Mouse (Mus musculus) hindbrain, embryonic 12.5 days (tissue): ENCODE results near the gene Ppp1r16b. TPM values are rescaled to one million over a fixed set of nuclear protein-coding genes. Genes with fewer than 3 reads are reported as not detected.
A peak's percentile ranks its signal among the peaks of the same experiment; 100 is the strongest.

Experiments used
- ATAC-seq: fragments of 200-750 bp; cut with Nextera tagmentation; 2 replicates; pipeline ENCODE4 v1.8.0; 2017; ENCODE audit warnings: moderate TSS enrichment; ENCODE audit not compliant: low FRiP score
- H3K27ac ChIP-seq: fragments of 300-500 bp; sonication (generic); 2 replicates; pipeline ENCODE4 v1.5.1; 2016; ENCODE audit warnings: mild to moderate bottlenecking
- H3K27me3 ChIP-seq: fragments of 300-500 bp; sonication (generic); 2 replicates; pipeline ENCODE4 v1.6.1; 2016; ENCODE audit warnings: mild to moderate bottlenecking
- H3K36me3 ChIP-seq: fragments of 300-500 bp; sonication (generic); 2 replicates; pipeline ENCODE4 v1.6.1; 2016; ENCODE audit warnings: mild to moderate bottlenecking
- H3K4me1 ChIP-seq: fragments of 300-500 bp; sonication (generic); 2 replicates; pipeline ENCODE4 v1.6.1; 2016
- H3K4me2 ChIP-seq: fragments of 300-500 bp; sonication (generic); replicated peaks from 2 replicates; pipeline ENCODE4 v1.6.1; 2016; ENCODE audit warnings: mild to moderate bottlenecking
- H3K4me3 ChIP-seq: fragments of 300-500 bp; sonication (generic); 2 replicates; pipeline ENCODE4 v1.5.1; 2016; ENCODE audit warnings: mild to moderate bottlenecking
- H3K9ac ChIP-seq: fragments of 300-500 bp; sonication (generic); 2 replicates; pipeline ENCODE4 v1.6.1; 2016; ENCODE audit warnings: mild to moderate bottlenecking, moderate library complexity
- H3K9me3 ChIP-seq: fragments of 300-500 bp; sonication (generic); replicated peaks from 2 replicates; pipeline ENCODE4 v1.6.1; 2016; ENCODE audit warnings: mild to moderate bottlenecking
- WGBS: fragments of 180-500 bp; shearing (Covaris S2); methylation state at CpG from one replicate; pipeline ENCODE4 v1.1.7; 2016; 5-methylcytosine and 5-hydroxymethylcytosine counted together
- polyA plus RNA-seq: library from polyadenylated mRNA; unstranded; fragments of >200 nt; fragmentation: Nextera tagmentation; extraction: Ambion mirVana; gene quantifications from 2 replicates; pipeline ENCODE4 v1.2.1, GENCODE M21; 2016

Gene Ppp1r16b
- polyA plus RNA-seq, 1 experiment from 2014 or later = 3.7 TPM

GRCm38 (mm10) chr2:158682344-158683037, 17.3 kb downstream of the Ppp1r16b start:
- peaks cover 18% of the 10 kb centered on the region for H3K4me1 ChIP-seq
- H3K36me3 ChIP-seq = no peaks in the 10 kb centered on the region
- no peaks in the 10 kb centered on the region for H3K9me3 ChIP-seq
- no peak overlapping the region for H3K27ac ChIP-seq
- H3K4me2 ChIP-seq = no peak overlapping the region
- H3K9ac ChIP-seq = no peak overlapping the region
- ATAC-seq = no peak
- H3K4me3 ChIP-seq = no peak overlapping the region
- H3K27me3 ChIP-seq = no peaks in the 10 kb centered on the region
- WGBS = 52% methylated on average over 11 of the region's 11 CpGs

DNA sequence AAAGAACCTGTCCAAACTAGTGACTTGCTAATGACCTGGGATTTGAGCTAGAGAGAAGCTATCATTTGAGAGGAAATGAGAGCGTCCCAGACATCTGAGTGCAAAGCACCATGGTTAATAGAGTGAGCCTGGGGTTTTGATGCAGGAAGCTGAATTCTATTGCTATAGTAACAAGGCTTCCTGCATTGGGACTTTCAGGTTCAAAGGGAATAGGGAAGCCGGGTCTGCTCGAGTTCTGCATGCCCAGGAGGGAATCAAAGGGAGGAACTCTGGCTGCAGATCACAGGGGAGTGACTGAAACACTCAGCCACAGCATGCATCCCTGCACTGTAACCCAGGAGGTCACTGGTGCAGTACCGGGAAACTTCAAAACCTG, 17.8 kb downstream of the Ppp1r16b start:
- H3K4me3 ChIP-seq = no peak overlapping the region
- peaks cover 23% of the 10 kb centered on the region for H3K4me1 ChIP-seq
- H3K4me2 ChIP-seq = no peak overlapping the region
- H3K27ac ChIP-seq = no peak overlapping the region
- no peaks in the 10 kb centered on the region for H3K27me3 ChIP-seq
- ATAC-seq = no peak
- H3K36me3 ChIP-seq = no peaks in the 10 kb centered on the region
- WGBS = 13% methylated on average over 4 of the region's 4 CpGs
- no peaks in the 10 kb centered on the region for H3K9me3 ChIP-seq
- no peak overlapping the region for H3K9ac ChIP-seq

- H3K27me3 ChIP-seq = no peaks in the 10 kb centered on the region
- no peak overlapping the region for H3K9ac ChIP-seq
- no peak overlapping the region for H3K27ac ChIP-seq
- no peak for ATAC-seq
- H3K4me1 ChIP-seq = peaks cover 25% of the 10 kb centered on the region
- H3K4me3 ChIP-seq = no peak overlapping the region
- 58% methylated on average over 9 of the region's 9 CpGs for WGBS
- no peaks in the 10 kb centered on the region for H3K36me3 ChIP-seq
- H3K9me3 ChIP-seq = no peaks in the 10 kb centered on the region
- H3K4me2 ChIP-seq = no peak overlapping the region
These were observed 19.1 kb downstream of the Ppp1r16b start for GRCm38 (mm10) chr2:158684247-158684843.

GRCm38 (mm10) chr2:158684910-158685309, 19.7 kb downstream of the Ppp1r16b start:
- H3K36me3 ChIP-seq = no peaks in the 10 kb centered on the region
- H3K27me3 ChIP-seq = no peaks in the 10 kb centered on the region
- WGBS = 84% methylated on average over 3 of the region's 3 CpGs
- no peaks in the 10 kb centered on the region for H3K9me3 ChIP-seq
- H3K4me2 ChIP-seq = no peak overlapping the region
- no peak overlapping the region for H3K9ac ChIP-seq
- H3K27ac ChIP-seq = no peak overlapping the region
- no peak overlapping the region for H3K4me3 ChIP-seq
- peaks cover 31% of the 10 kb centered on the region for H3K4me1 ChIP-seq
- no peak for ATAC-seq

DNA sequence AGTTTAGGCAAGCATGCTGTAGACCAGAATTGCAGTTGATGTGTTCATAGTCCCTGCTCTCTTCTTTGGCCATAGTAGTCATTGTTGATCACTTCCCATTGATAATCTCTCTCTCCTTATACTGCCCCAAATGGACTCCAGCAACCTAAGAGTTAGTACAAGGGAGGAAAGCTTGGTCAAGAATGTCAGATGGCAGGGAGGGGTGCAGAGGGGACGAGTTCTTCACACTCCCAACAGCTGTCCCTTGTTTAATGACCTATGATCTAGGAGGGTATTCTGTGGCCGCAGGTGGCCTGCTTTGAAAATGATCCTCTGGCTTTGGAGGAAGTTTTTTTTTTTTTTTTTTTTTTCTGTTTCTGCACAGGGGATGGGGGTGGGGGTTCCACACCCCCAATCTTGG, 21.2 kb downstream of the Ppp1r16b start:
- no peak overlapping the region for H3K4me3 ChIP-seq

DNA sequence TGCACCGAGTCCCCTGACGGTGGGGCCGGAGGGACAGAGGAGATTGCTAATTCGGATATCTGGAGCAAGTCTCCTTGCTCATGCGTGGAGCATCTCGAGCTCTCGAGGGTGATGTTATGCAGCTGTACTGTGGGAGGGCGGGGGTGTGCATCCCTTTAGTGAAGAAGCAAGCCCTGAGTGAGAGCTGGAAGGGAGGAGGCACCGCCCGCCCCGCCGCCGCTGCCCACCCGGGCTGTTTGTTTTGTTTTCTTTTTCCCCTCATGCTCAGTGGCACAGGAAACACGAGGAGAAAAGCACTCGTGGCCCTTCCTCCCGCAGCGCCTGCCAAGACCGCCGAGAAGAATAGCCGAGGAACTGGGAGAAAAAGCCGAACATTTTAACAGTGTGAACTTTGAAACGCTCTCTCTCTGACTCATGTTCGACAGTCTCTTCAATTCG, 22.6 kb downstream of the Ppp1r16b start:
- Histone ChIP-seq H3K27me3 (no peaks in the 10 kb centered on the region), H3K9me3 (no peaks in the 10 kb centered on the region), H3K36me3 (no peaks in the 10 kb centered on the region), H3K4me3 (no peak overlapping the region), H3K4me1 (peaks cover 19% of the 10 kb centered on the region), H3K27ac (no peak overlapping the region), H3K9ac (no peak overlapping the region), H3K4me2 (no peak overlapping the region)
- WGBS = 53% methylated on average over 25 of the region's 25 CpGs
- ATAC-seq = no peak

More for the DNA sequence above, 21.2 kb downstream of the Ppp1r16b start:
- H3K36me3 ChIP-seq = no peaks in the 10 kb centered on the region
- H3K9ac ChIP-seq = no peak overlapping the region
- no peak overlapping the region for H3K4me2 ChIP-seq
- no peaks in the 10 kb centered on the region for H3K9me3 ChIP-seq
- H3K4me1 ChIP-seq = peaks cover 30% of the 10 kb centered on the region
- 51% methylated on average over 2 of the region's 2 CpGs for WGBS
- H3K27ac ChIP-seq = no peak overlapping the region
- no peak for ATAC-seq
- no peaks in the 10 kb centered on the region for H3K27me3 ChIP-seq

GRCm38 (mm10) chr2:158689060-158689459, 23.9 kb downstream of the Ppp1r16b start:
- Histone ChIP-seq H3K27ac (no peak overlapping the region), H3K4me3 (no peak overlapping the region), H3K4me2 (no peak overlapping the region), H3K36me3 (no peaks in the 10 kb centered on the region), H3K4me1 (peaks cover 14% of the 10 kb centered on the region), H3K9ac (no peak overlapping the region), H3K27me3 (no peaks in the 10 kb centered on the region), H3K9me3 (no peaks in the 10 kb centered on the region)
- ATAC-seq = no peak
- 91% methylated on average over 5 of the region's 5 CpGs for WGBS

DNA sequence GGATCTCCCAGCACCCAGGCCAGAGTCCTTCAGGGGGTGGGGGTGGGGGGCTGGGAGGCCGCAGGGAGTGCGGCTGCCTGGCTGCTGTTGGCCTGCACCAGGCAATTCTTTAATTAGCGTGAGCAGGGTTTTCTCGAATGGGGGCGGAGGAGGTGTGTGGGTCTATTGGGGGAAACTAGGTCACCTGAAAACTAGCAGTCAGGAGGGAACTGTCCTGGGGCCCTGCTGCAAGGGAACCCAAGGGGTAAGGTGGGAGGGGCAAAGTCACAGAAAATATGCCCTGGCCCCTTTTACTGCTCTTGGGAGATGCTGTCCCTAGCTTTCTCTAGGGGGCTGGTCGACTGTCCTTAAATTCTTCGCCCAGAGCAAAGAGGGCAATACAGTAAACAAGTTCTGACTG, 24.4 kb downstream of the Ppp1r16b start:
- WGBS = 50% methylated on average over 7 of the region's 7 CpGs
- H3K9ac ChIP-seq = 0 out of 2 replicates have a peak overlapping the region, but pooled peaks have one; percentile 18
- H3K9me3 ChIP-seq = no peaks in the 10 kb centered on the region
- no peak for ATAC-seq
- no peaks in the 10 kb centered on the region for H3K36me3 ChIP-seq
- no peak overlapping the region for H3K4me2 ChIP-seq
- no peak overlapping the region for H3K27ac ChIP-seq
- H3K4me1 ChIP-seq = peaks cover 14% of the 10 kb centered on the region
- no peak overlapping the region for H3K4me3 ChIP-seq
- no peaks in the 10 kb centered on the region for H3K27me3 ChIP-seq

GRCm38 (mm10) chr2:158690116-158690515, 24.9 kb downstream of the Ppp1r16b start:
- no peak overlapping the region for H3K9ac ChIP-seq
- no peaks in the 10 kb centered on the region for H3K9me3 ChIP-seq
- H3K4me2 ChIP-seq = no peak overlapping the region
- WGBS = 68% methylated on average over 8 of the region's 8 CpGs
- H3K27me3 ChIP-seq = no peaks in the 10 kb centered on the region
- H3K4me1 ChIP-seq = peaks cover 14% of the 10 kb centered on the region
- H3K36me3 ChIP-seq = no peaks in the 10 kb centered on the region
- no peak for ATAC-seq
- H3K4me3 ChIP-seq = no peak overlapping the region
- no peak overlapping the region for H3K27ac ChIP-seq

DNA sequence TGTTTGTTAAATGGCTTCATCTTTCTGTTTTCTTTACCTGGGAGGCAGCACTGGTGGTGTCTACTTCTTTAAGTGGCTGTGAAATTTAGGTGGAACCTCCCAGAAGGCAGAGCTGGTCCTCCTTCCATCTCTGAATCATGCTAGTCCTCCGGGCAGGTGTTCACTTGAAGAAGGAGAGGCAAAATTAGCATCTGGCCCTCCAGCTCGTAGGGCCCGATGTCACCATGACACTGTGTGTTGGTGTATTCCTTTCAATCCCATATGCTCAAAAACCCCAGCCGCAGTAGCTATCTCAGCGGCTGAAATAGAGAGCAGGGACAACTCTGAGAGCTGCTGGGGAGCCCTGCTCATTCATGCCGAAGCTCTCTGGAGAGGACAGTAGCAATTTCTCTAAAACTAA, 27.0 kb downstream of the Ppp1r16b start:
- H3K27me3 ChIP-seq = no peaks in the 10 kb centered on the region
- no peaks in the 10 kb centered on the region for H3K9me3 ChIP-seq
- WGBS = 85% methylated on average over 6 of the region's 6 CpGs
- H3K27ac ChIP-seq = no peak overlapping the region
- peaks cover 17% of the 10 kb centered on the region for H3K4me1 ChIP-seq
- no peak overlapping the region for H3K4me2 ChIP-seq
- no peak overlapping the region for H3K9ac ChIP-seq
- no peak for ATAC-seq
- no peak overlapping the region for H3K4me3 ChIP-seq
- no peaks in the 10 kb centered on the region; the same call in 1 of the 2 replicates for H3K36me3 ChIP-seq

- Histone ChIP-seq H3K4me3 (no peak overlapping the region), H3K9ac (no peak overlapping the region), H3K4me2 (no peak overlapping the region), H3K27me3 (no peaks in the 10 kb centered on the region), H3K36me3 (no peaks in the 10 kb centered on the region; the same call in 1 of the 2 replicates), H3K9me3 (no peaks in the 10 kb centered on the region), H3K4me1 (peaks cover 3% of the 10 kb centered on the region; the same call in 1 of the 2 replicates), H3K27ac (no peak overlapping the region)
- no peak for ATAC-seq
- 87% methylated on average over 27 of the region's 27 CpGs for WGBS
These were observed 30.6 kb downstream of the Ppp1r16b start for GRCm38 (mm10) chr2:158695811-158696210.

- 96% methylated on average over 6 of the region's 6 CpGs for WGBS
- Histone ChIP-seq H3K36me3 (no peaks in the 10 kb centered on the region; the same call in 1 of the 2 replicates), H3K27ac (no peak overlapping the region), H3K9ac (no peak overlapping the region), H3K4me3 (no peak overlapping the region), H3K27me3 (no peaks in the 10 kb centered on the region), H3K9me3 (no peaks in the 10 kb centered on the region), H3K4me1 (peaks cover 3% of the 10 kb centered on the region; the same call in 1 of the 2 replicates), H3K4me2 (no peak overlapping the region)
- no peak for ATAC-seq
These were observed 31.3 kb downstream of the Ppp1r16b start for GRCm38 (mm10) chr2:158696451-158696850.

DNA sequence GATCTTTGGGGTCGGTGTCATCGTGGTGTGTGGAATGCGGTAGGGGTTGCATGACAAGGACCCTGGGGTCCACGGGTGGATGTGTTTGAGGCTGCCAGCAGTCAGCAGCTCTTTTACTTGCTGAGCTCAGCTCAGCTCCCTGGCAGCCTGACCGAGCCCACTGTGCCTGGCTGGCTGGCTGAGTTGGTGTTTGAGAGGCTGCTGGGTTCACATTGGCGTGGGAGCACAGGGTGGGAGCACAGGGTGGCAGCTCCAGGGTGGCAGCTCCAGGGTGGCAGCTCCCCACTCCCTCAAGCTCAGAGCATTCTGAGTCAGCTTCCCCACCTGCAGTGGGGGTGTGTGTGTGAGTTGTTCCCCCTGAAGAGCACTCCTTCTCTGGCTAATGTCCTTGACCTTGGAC, 34.7 kb downstream of the Ppp1r16b start:
- Histone ChIP-seq H3K4me1 (peaks cover 3% of the 10 kb centered on the region; the same call in 1 of the 2 replicates), H3K4me2 (no peak overlapping the region), H3K27me3 (no peaks in the 10 kb centered on the region), H3K9ac (no peak overlapping the region), H3K4me3 (no peak overlapping the region), H3K9me3 (no peaks in the 10 kb centered on the region), H3K27ac (no peak overlapping the region), H3K36me3 (no peaks in the 10 kb centered on the region; the same call in 1 of the 2 replicates)
- WGBS = 83% methylated on average over 6 of the region's 6 CpGs
- no peak for ATAC-seq
